Mouse (Mus musculus): ENCODE results near the gene Rabep2. TPM values are rescaled to one million over a fixed set of nuclear protein-coding genes. Genes with fewer than 3 reads are reported as not detected.
"Not testable (repeated sequence)": the region's sequence is repeated elsewhere in the genome, so short reads cannot be mapped to it uniquely, and the experiment has no call there.

Rabep2 gene
- polyA plus RNA-seq (2015; fragmentation: Nextera tagmentation; extraction: Ambion mirVana): 28.0 and 31.5 TPM in 2 replicates

DNA sequence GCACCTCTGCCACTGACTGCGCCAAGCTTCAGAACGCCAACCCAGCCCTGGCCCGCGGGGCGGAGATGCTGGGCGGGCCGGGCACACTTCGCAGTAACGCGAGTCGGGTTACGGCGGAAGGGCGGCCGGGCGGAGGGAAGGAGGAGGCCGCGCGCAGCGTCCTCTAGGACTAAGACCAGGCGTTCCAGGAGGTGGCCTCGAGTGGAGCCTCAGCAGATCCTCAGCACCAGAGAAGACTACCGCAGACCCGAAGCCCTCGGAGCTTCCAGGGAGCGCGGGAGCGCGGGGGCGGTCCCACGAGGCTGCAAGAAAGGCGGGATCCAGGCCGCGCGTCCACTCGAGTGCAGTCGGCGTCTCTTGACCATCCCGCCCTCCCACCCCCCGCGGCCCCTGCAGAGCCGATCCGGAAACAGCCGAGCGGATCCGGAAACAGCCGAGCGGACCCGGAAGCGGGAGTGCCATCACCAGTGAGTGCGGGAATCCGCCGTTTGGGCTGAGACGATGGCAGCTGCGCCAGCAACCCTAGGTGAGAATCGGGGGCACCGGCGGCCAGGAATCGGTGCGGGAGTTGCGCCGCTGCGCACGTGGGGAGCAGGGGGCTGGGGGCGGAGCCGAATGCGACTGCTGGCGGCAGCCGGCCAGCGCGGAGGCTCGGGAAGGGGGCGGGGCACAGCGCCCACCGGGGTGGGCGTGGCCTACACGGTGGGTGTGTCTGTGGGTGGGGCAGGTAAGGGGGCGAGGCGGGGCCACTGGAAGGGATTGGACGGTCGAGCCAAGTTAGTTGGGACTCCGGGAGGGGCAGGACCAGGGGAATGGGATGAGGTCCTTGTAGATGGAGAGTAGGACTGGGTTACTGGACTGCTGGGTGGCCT lies at the start of gene Rabep2:
TSS of gene Rabep2 (plus strand) at position 129 of the 872 bp plus-strand sequence.
- H3K9ac ChIP-seq (ENCODE audit: low read length): peak within 1 kb of the TSS; percentile 89
- H3K27ac ChIP-seq (ENCODE audit: low read length): peak within 1 kb of the TSS; percentile 98
- H3K9me3 ChIP-seq (replicated peaks; ENCODE audit: control insufficient read depth, low read length): no peaks in the 10 kb centered on the region
- peak within 1 kb of the TSS; percentile 75 for H3K4me2 ChIP-seq (ENCODE audit: low read depth, low read length)
- peak within 1 kb of the TSS; percentile 80 for H3K4me3 ChIP-seq (replicated peaks; ENCODE audit: low read length)
- no peaks in the 10 kb centered on the region for H3K36me3 ChIP-seq (ENCODE audit: control insufficient read depth, insufficient read depth, low read length)
- peaks cover 16% of the 10 kb centered on the region for H3K4me1 ChIP-seq (ENCODE audit: control insufficient read depth, insufficient read depth, low read length)
- no peaks in the 10 kb centered on the region for H3K27me3 ChIP-seq (ENCODE audit: control insufficient read depth, insufficient read depth, low read length)
- under 1% methylated on average over 78 of the region's 82 CpGs for WGBS
- peak; percentile 94 for ATAC-seq (ENCODE audit: insufficient read depth, low FRiP score)

DNA sequence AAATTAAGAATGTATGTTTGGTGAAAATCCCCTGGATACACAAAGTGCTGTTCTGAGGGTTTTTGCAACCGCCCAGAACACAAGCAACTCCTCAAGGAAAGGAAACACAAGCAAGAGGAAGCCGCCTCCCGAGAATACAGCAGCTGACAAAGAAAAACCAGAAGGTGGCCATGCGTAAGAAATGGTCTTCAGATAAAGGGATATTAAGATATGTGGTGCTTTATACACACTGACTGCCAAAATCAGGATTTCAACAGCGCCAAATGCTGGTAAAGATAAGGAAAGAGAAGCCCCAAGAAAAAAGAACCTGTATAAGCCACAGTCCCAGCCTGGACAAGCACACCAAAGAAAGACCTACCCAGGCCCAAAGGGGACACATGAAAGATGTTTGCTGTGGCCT lies 45.0 kb upstream of the Rabep2 start:
- H3K9me3 ChIP-seq (replicated peaks; ENCODE audit: control insufficient read depth, low read length): no peaks in the 10 kb centered on the region
- no peak overlapping the region for H3K27ac ChIP-seq (ENCODE audit: low read length)
- no peaks in the 10 kb centered on the region for H3K27me3 ChIP-seq (ENCODE audit: control insufficient read depth, insufficient read depth, low read length)
- no peak overlapping the region for H3K4me3 ChIP-seq (replicated peaks; ENCODE audit: low read length)
- WGBS: 79% methylated on average over 5 of the region's 5 CpGs
- H3K4me2 ChIP-seq (ENCODE audit: low read depth, low read length): no peak overlapping the region
- no peak overlapping the region for H3K9ac ChIP-seq (ENCODE audit: low read length)
- H3K36me3 ChIP-seq (ENCODE audit: control insufficient read depth, insufficient read depth, low read length): no peaks in the 10 kb centered on the region
- no peaks in the 10 kb centered on the region for H3K4me1 ChIP-seq (ENCODE audit: control insufficient read depth, insufficient read depth, low read length)
- ATAC-seq (ENCODE audit: insufficient read depth, low FRiP score): no peak

DNA sequence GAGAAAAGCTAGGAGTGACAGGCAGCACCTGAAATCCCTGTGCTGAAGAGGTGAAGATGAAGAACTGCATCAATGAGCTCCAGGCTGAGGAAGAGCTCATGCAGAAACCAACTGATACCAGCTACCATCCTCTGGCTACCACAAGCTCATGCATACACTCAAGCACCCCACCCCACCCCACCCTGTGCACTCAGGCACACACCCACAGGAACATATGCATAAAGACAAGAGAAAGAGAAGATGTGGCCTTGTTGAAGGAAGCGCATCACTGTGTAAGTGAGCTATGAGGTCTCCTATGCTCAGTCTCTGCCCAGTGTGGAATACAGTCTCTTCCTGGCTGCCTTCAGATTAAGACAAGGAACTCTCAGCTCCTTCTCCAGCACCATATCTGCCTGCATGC lies 40.4 kb upstream of the Rabep2 start:
- no peaks in the 10 kb centered on the region for H3K27me3 ChIP-seq (ENCODE audit: control insufficient read depth, insufficient read depth, low read length)
- WGBS: 96% methylated on average over 1 of the region's 1 CpGs
- H3K4me1 ChIP-seq (ENCODE audit: control insufficient read depth, insufficient read depth, low read length): no peaks in the 10 kb centered on the region
- H3K4me2 ChIP-seq (ENCODE audit: low read depth, low read length): no peak overlapping the region
- ATAC-seq (ENCODE audit: insufficient read depth, low FRiP score): no peak
- H3K27ac ChIP-seq (ENCODE audit: low read length): no peak overlapping the region
- no peaks in the 10 kb centered on the region for H3K9me3 ChIP-seq (replicated peaks; ENCODE audit: control insufficient read depth, low read length)
- H3K9ac ChIP-seq (ENCODE audit: low read length): no peak overlapping the region
- H3K4me3 ChIP-seq (replicated peaks; ENCODE audit: low read length): no peak overlapping the region
- no peaks in the 10 kb centered on the region for H3K36me3 ChIP-seq (ENCODE audit: control insufficient read depth, insufficient read depth, low read length)

DNA sequence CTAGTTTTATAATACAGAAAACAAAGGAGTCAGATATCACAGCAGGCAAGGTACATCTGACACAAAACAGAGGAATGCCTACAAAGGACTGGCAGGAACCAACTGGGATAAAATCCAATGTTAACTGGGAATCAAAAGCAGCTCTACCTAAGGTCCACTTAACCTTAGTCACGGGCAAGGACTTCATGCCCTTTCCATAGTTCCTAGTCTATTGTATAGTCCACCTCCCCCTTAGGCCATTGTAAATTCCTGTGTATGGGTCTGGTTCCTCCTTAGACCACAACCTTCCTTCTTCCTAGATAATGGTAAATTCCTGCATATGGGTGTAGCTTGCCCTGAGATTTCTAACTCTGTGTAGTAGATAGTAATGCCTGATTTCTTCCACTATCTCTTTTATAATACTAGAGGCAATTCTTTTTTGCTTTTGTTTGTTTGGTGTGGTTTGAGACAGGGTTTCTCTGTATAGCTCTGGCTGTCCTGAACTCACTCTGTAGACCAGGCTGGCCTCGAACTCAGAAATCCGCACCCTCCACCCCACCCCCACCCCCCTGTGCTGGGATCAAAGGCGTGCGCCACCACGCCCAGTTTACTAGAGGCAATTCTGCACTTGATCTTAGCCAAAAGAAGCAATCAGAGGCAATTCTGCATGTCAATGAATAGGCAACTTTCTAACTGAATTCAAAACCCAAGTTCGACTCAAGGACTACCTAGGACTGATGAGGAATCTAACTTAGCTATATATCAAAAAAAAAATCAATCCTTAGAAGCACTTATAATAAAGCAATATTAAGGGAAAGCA lies 36.3 kb upstream of the Rabep2 start:
- not testable (repeated sequence) for H3K4me2 ChIP-seq (ENCODE audit: low read depth, low read length); H3K36me3 ChIP-seq (ENCODE audit: control insufficient read depth, insufficient read depth, low read length); H3K27me3 ChIP-seq (ENCODE audit: control insufficient read depth, insufficient read depth, low read length); H3K4me1 ChIP-seq (ENCODE audit: control insufficient read depth, insufficient read depth, low read length); H3K27ac ChIP-seq (ENCODE audit: low read length); ATAC-seq (ENCODE audit: insufficient read depth, low FRiP score); H3K9me3 ChIP-seq (replicated peaks; ENCODE audit: control insufficient read depth, low read length); H3K4me3 ChIP-seq (replicated peaks; ENCODE audit: low read length); H3K9ac ChIP-seq (ENCODE audit: low read length)
- WGBS: 92% methylated on average over 7 of the region's 7 CpGs

DNA sequence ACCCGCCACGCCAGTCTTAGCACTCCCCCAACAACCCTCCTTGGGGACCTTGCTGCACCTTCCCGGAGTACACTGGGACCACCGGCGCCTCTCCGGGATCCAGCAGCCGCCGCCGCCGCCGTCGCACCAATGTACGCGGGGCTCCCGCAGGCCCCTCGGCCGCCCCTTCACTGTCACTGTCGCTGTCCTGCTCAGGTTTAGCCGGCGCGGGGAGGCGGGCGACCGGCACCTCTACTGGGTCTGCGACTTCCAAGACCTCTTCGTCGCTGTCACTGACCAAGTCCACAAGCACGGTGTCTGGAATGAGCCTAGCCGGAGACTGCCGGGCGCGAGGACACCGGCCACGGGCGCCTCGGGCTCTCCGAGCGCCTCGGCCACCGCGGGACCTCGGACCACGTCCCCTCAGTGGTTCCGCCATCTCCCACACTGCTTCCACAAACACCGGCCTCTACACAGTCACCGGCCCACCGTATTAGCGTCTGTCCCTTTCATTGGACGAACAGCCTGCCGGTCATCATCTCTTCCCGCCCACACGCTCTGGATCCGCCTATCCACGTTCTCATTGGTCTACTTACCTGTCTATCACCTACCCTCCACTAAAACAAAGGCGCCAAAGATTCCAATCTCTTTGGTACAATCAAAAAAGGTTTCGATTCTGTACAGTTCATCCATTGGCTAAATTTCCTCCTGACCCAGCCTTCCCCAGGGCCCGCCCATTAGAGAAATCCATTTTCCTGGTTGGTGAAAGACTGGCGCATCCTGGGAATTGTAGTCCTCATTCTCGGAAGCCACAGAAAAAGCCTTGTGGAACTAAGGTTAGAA lies 32.0 kb upstream of the Rabep2 start, which contains the start of gene Nfatc2ip:
TSS of gene Nfatc2ip (minus strand) at position 440 of the 822 bp plus-strand sequence.
- Histone ChIP-seq H3K27ac (ENCODE audit: low read length) (peak within 1 kb of the TSS; percentile 38; the same call in 1 of the 2 replicates), H3K4me2 (ENCODE audit: low read depth, low read length) (peak within 1 kb of the TSS; percentile 88), H3K9ac (ENCODE audit: low read length) (peak within 1 kb of the TSS; percentile 89), H3K4me1 (ENCODE audit: control insufficient read depth, insufficient read depth, low read length) (peaks cover 6% of the 10 kb centered on the region; the same call in 1 of the 2 replicates), H3K4me3 (replicated peaks; ENCODE audit: low read length) (peak within 1 kb of the TSS; percentile 94), H3K27me3 (ENCODE audit: control insufficient read depth, insufficient read depth, low read length) (no peaks in the 10 kb centered on the region), H3K36me3 (ENCODE audit: control insufficient read depth, insufficient read depth, low read length) (no peaks in the 10 kb centered on the region), H3K9me3 (replicated peaks; ENCODE audit: control insufficient read depth, low read length) (no peaks in the 10 kb centered on the region)
- ATAC-seq (ENCODE audit: insufficient read depth, low FRiP score): peak; percentile 100
- under 1% methylated on average over 59 of the region's 59 CpGs for WGBS

DNA sequence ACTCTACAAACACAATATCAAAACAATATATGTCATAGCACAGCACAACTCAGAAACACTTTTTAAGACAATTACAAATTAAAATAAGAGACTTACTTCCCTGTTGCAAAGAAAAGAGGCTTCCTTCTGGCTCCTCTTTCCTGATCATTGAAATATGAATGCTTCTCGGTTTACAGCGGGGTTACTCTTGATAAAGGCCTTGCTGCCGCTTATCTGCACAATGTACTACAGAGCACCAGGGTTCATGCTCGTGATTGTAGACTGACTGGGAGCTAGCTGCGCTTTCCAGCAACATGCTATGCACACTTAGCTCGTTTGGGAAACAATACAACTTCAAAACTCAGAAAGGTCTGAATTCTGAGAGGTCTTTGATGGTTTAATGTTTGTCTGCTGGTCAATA lies 31.3 kb upstream of the Rabep2 start:
- H3K4me1 ChIP-seq (ENCODE audit: control insufficient read depth, insufficient read depth, low read length): peaks cover 6% of the 10 kb centered on the region; the same call in 1 of the 2 replicates
- H3K9me3 ChIP-seq (replicated peaks; ENCODE audit: control insufficient read depth, low read length): no peaks in the 10 kb centered on the region
- H3K27ac ChIP-seq (ENCODE audit: low read length): no peak overlapping the region
- H3K36me3 ChIP-seq (ENCODE audit: control insufficient read depth, insufficient read depth, low read length): no peaks in the 10 kb centered on the region
- no peak for ATAC-seq (ENCODE audit: insufficient read depth, low FRiP score)
- H3K9ac ChIP-seq (ENCODE audit: low read length): no peak overlapping the region
- peak overlapping the region; percentile 33 for H3K4me2 ChIP-seq (ENCODE audit: low read depth, low read length)
- WGBS: 51% methylated on average over 6 of the region's 6 CpGs
- H3K27me3 ChIP-seq (ENCODE audit: control insufficient read depth, insufficient read depth, low read length): no peaks in the 10 kb centered on the region
- no peak overlapping the region for H3K4me3 ChIP-seq (replicated peaks; ENCODE audit: low read length)

DNA sequence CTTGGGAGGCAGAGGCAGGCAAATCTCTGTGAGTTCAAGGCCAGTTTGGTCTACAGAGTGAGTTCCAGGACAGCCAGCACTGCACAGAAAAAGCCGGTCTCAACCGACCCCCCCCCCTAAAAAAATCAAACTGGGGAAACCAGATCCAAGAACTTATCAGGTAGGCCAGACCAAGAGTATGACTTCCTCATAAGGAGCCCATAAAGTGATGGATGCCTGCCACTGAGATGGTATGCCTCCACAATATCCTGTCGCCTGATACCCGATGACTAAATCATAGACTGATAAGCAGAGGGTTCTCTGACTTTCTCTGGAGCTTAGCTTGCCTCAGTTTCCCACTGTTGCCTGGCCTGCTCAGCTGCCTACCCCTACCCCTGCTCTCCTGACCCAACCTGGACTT lies 30.7 kb upstream of the Rabep2 start:
- H3K9me3 ChIP-seq (replicated peaks; ENCODE audit: control insufficient read depth, low read length): no peaks in the 10 kb centered on the region
- peaks cover 6% of the 10 kb centered on the region; the same call in 1 of the 2 replicates for H3K4me1 ChIP-seq (ENCODE audit: control insufficient read depth, insufficient read depth, low read length)
- H3K9ac ChIP-seq (ENCODE audit: low read length): no peak overlapping the region
- no peaks in the 10 kb centered on the region for H3K36me3 ChIP-seq (ENCODE audit: control insufficient read depth, insufficient read depth, low read length)
- H3K27me3 ChIP-seq (ENCODE audit: control insufficient read depth, insufficient read depth, low read length): no peaks in the 10 kb centered on the region
- H3K4me2 ChIP-seq (ENCODE audit: low read depth, low read length): no peak overlapping the region
- no peak for ATAC-seq (ENCODE audit: insufficient read depth, low FRiP score)
- no peak overlapping the region for H3K27ac ChIP-seq (ENCODE audit: low read length)
- 83% methylated on average over 4 of the region's 4 CpGs for WGBS
- no peak overlapping the region for H3K4me3 ChIP-seq (replicated peaks; ENCODE audit: low read length)

DNA sequence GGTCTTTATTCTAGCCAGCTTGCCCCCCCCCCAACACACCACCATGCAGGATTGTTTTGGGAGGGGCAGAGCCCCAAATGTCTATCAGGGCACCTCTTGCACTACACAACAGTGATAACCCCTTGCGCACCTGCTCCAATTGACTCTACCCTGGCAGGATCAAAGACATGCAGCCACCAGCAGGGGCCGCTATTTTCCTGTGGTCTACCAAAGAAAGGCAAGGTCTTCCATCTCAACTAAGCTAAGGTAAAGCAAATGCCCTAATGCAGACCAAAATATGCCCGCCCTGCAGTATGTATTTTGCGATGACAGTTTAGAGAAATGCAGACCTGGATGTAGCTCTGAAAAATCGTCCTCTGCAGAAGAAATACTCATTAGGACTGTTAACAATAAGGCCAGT lies 29.0 kb upstream of the Rabep2 start:
- Histone ChIP-seq H3K9ac (ENCODE audit: low read length) (no peak overlapping the region), H3K27me3 (ENCODE audit: control insufficient read depth, insufficient read depth, low read length) (no peaks in the 10 kb centered on the region), H3K36me3 (ENCODE audit: control insufficient read depth, insufficient read depth, low read length) (no peaks in the 10 kb centered on the region), H3K4me1 (ENCODE audit: control insufficient read depth, insufficient read depth, low read length) (peaks cover 6% of the 10 kb centered on the region; the same call in 1 of the 2 replicates), H3K27ac (ENCODE audit: low read length) (no peak overlapping the region), H3K9me3 (replicated peaks; ENCODE audit: control insufficient read depth, low read length) (no peaks in the 10 kb centered on the region), H3K4me3 (replicated peaks; ENCODE audit: low read length) (no peak overlapping the region), H3K4me2 (ENCODE audit: low read depth, low read length) (no peak overlapping the region)
- ATAC-seq (ENCODE audit: insufficient read depth, low FRiP score): no peak
- 9% methylated on average over 5 of the region's 5 CpGs for WGBS

Data from stomach, embryonic 16.5 days (tissue).